Mouse (Mus musculus) brain, embryonic 14.5 days (tissue): ENCODE measurements around the gene Gm49486.

Experiments
- CTCF ChIP-seq: fragments of 200-500 bp; IDR thresholded peaks from 2 replicates; pipeline ENCODE4 v1.5.1; 2012; ENCODE audit warnings: inconsistent platforms, mild to moderate bottlenecking, moderate library complexity, borderline replicate concordance; ENCODE audit not compliant: insufficient read depth, insufficient read length; ENCODE audit errors: extremely low read depth
- POLR2A ChIP-seq: fragments of 200-500 bp; IDR thresholded peaks from 2 replicates; pipeline ENCODE4 v1.6.1; 2012; ENCODE audit warnings: mild to moderate bottlenecking, inconsistent platforms, borderline replicate concordance; ENCODE audit not compliant: poor library complexity, insufficient read depth, insufficient read length, severe bottlenecking; ENCODE audit errors: extremely low read depth

GRCm38 (mm10) chr15:79298553-79298952 lies 69.4 kb downstream of the Gm49486 start:
- TF ChIP-seq CTCF, result no peak
- TF ChIP-seq POLR2A, result no peak
